Mouse (Mus musculus): Measurements from ENCODE around the gene Gm28051.

Gene Gm28051

GRCm38 (mm10) chr12:102743036-102743588, 14.5 kb downstream of the Gm28051 start:
- DNase-seq (ENCODE audit: low read depth, low spot score), result no peak

- DNase-seq (ENCODE audit: low read depth, low spot score), result no peak
These were observed 15.5 kb downstream of the Gm28051 start for GRCm38 (mm10) chr12:102742056-102742455.

GRCm38 (mm10) chr12:102740285-102740684, 17.3 kb downstream of the Gm28051 start:
- DNase-seq (ENCODE audit: low read depth, low spot score), result no peak

- DNase-seq (ENCODE audit: low read depth, low spot score), result no peak
These were observed 18.5 kb downstream of the Gm28051 start for GRCm38 (mm10) chr12:102739096-102739495.

- DNase-seq (ENCODE audit: low read depth, low spot score), result no peak
These were observed 24.2 kb downstream of the Gm28051 start for GRCm38 (mm10) chr12:102733381-102733780.

- DNase-seq (ENCODE audit: low read depth, low spot score), result no peak
These were observed 26.6 kb downstream of the Gm28051 start for GRCm38 (mm10) chr12:102730798-102731619.

- peak; percentile 56 for DNase-seq (ENCODE audit: low read depth, low spot score)
These were observed 27.4 kb downstream of the Gm28051 start for GRCm38 (mm10) chr12:102729855-102730797.

GRCm38 (mm10) chr12:102725761-102726175, 31.8 kb downstream of the Gm28051 start:
- no peak for DNase-seq (ENCODE audit: low read depth, low spot score)

GRCm38 (mm10) chr12:102725146-102725545, 32.4 kb downstream of the Gm28051 start:
- no peak for DNase-seq (ENCODE audit: low read depth, low spot score)

GRCm38 (mm10) chr12:102723861-102724260, 33.7 kb downstream of the Gm28051 start:
- DNase-seq (ENCODE audit: low read depth, low spot score), result no peak

GRCm38 (mm10) chr12:102722966-102723365, 34.6 kb downstream of the Gm28051 start:
- no peak for DNase-seq (ENCODE audit: low read depth, low spot score)

GRCm38 (mm10) chr12:102722451-102722850, 35.1 kb downstream of the Gm28051 start:
- DNase-seq (ENCODE audit: low read depth, low spot score), result no peak

- no peak for DNase-seq (ENCODE audit: low read depth, low spot score)
These were observed 37.8 kb downstream of the Gm28051 start for GRCm38 (mm10) chr12:102719552-102720315.

- no peak for DNase-seq (ENCODE audit: low read depth, low spot score)
These were observed 42.7 kb downstream of the Gm28051 start for GRCm38 (mm10) chr12:102714654-102715395.

- DNase-seq (ENCODE audit: low read depth, low spot score), result no peak
These were observed 43.4 kb downstream of the Gm28051 start for GRCm38 (mm10) chr12:102714116-102714515.

GRCm38 (mm10) chr12:102713153-102713865, 44.3 kb downstream of the Gm28051 start:
- DNase-seq (ENCODE audit: low read depth, low spot score), result no peak

- no peak for DNase-seq (ENCODE audit: low read depth, low spot score)
These were observed 46.7 kb downstream of the Gm28051 start for GRCm38 (mm10) chr12:102710851-102711375.

GRCm38 (mm10) chr12:102709896-102710295, 47.7 kb downstream of the Gm28051 start:
- no peak for DNase-seq (ENCODE audit: low read depth, low spot score)

GRCm38 (mm10) chr12:102708220-102708619, 49.3 kb downstream of the Gm28051 start:
- DNase-seq (ENCODE audit: low read depth, low spot score), result no peak

Data from c-Kit-negative CD71-positive TER-119-positive erythroid progenitor cells, embryonic 14.5 days (primary cell).